ENCODE assay signal across 7 mouse cellular contexts in the genomic region with DNA sequence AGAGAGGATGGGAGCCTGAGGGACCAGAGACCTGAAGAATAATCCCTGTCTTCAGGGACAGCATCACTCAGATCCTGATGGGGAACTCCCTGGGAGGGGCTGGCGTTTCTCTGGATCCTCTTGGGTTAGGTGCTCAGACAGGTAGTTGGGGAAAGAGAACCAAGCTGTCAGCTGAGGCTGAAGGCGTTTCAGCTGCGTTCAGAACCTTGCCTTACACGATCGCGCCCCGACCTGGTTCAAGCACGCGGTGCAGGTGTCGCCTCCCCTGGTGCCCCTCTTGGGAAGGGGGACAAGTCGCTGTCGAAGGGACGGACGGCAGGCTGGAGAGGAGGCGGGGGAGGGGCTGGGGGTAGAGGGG. TPM values are rescaled to one million over a fixed set of nuclear protein-coding genes. Genes with fewer than 3 reads are reported as not detected.
DNase-seq lines count a peak whose midpoint lies in the region; ATAC-seq and TF ChIP-seq lines count a peak whose summit lies in the region.

No protein-coding gene starts in this region.

- peak; percentile 26 for TF ChIP-seq CTCF in lung, embryonic 14.5 days (IDR thresholded peaks at IDR 0.05; ENCODE audit: low read depth)

- no peaks in the 10 kb centered on the region for H3K9me3 ChIP-seq in lung, embryonic 14.5 days (ENCODE audit: low read depth, low read length)
- no peaks in the 10 kb centered on the region for H3K9me3 ChIP-seq in forebrain, embryonic 13.5 days (replicated peaks)
- H3K9me3 ChIP-seq in limb, embryonic 11.5 days (ENCODE audit: control insufficient read depth, low read length): no peaks in the 10 kb centered on the region
- no peaks in the 10 kb centered on the region for H3K9me3 ChIP-seq in stomach, embryonic 14.5 days (ENCODE audit: control insufficient read depth, low read depth, low read length)

- H3K27me3 ChIP-seq in lung, embryonic 14.5 days (ENCODE audit: insufficient read depth, low read length): peaks cover 46% of the 10 kb centered on the region
- peaks cover 38% of the 10 kb centered on the region for H3K27me3 ChIP-seq in forebrain, embryonic 13.5 days
- H3K27me3 ChIP-seq in limb, embryonic 11.5 days (ENCODE audit: control insufficient read depth, insufficient read depth, low read length): peaks cover 48% of the 10 kb centered on the region
- peaks cover 37% of the 10 kb centered on the region for H3K27me3 ChIP-seq in stomach, embryonic 14.5 days (ENCODE audit: control insufficient read depth, insufficient read depth, low read length)

- H3K36me3 ChIP-seq in lung, embryonic 14.5 days (ENCODE audit: insufficient read depth): no peaks in the 10 kb centered on the region
- H3K36me3 ChIP-seq in forebrain, embryonic 13.5 days (ENCODE audit: poor library complexity, severe bottlenecking): no peaks in the 10 kb centered on the region
- H3K36me3 ChIP-seq in limb, embryonic 11.5 days (ENCODE audit: control insufficient read depth, insufficient read depth, low read length): no peaks in the 10 kb centered on the region
- H3K36me3 ChIP-seq in stomach, embryonic 14.5 days (ENCODE audit: control insufficient read depth, insufficient read depth, low read length): no peaks in the 10 kb centered on the region

- WGBS in lung, embryonic 14.5 days: 4% methylated on average over 12 of the region's 15 CpGs
- 0% methylated on average over 12 of the region's 15 CpGs for WGBS in forebrain, embryonic 13.5 days
- WGBS in limb, embryonic 11.5 days: 3% methylated on average over 15 of the region's 15 CpGs
- WGBS in stomach, embryonic 14.5 days: 2% methylated on average over 14 of the region's 15 CpGs

- DNase-seq in lung, embryonic 14.5 days: no peak
- DNase-seq in lung, postnatal 10 days: no peak
- no peak for DNase-seq in limb, embryonic 11.5 days (ENCODE audit: low spot score)
- DNase-seq in kidney, postnatal 36 days: no peak
- no peak for DNase-seq in cerebellum, adult 9-10 months

- ATAC-seq in lung, embryonic 14.5 days (ENCODE audit: insufficient read depth): peak; percentile 16; the same call in 1 of the 2 replicates
- peak; percentile 62 for ATAC-seq in forebrain, embryonic 13.5 days
- ATAC-seq in limb, embryonic 11.5 days (ENCODE audit: insufficient number of reproducible peaks, low FRiP score, low TSS enrichment, low read depth): peak; percentile 28; the same call in 1 of the 2 replicates
- ATAC-seq in stomach, embryonic 14.5 days (ENCODE audit: insufficient number of reproducible peaks, insufficient read depth, low FRiP score, low read depth): no peak

- H3K4me2 ChIP-seq in lung, embryonic 14.5 days: peak overlapping the region; percentile 84
- peak overlapping the region; percentile 81 for H3K4me2 ChIP-seq in forebrain, embryonic 13.5 days
- H3K4me2 ChIP-seq in limb, embryonic 11.5 days (ENCODE audit: low read depth, severe bottlenecking): peak overlapping the region; percentile 85
- H3K4me2 ChIP-seq in stomach, embryonic 14.5 days (replicated peaks; ENCODE audit: low read depth, low read length): peak overlapping the region; percentile 87

- no peak overlapping the region for H3K27ac ChIP-seq in lung, embryonic 14.5 days (ENCODE audit: low read depth)
- H3K27ac ChIP-seq in forebrain, embryonic 13.5 days: no peak overlapping the region
- no peak overlapping the region for H3K27ac ChIP-seq in limb, embryonic 11.5 days (replicated peaks; ENCODE audit: low read depth, low read length)
- H3K27ac ChIP-seq in stomach, embryonic 14.5 days (ENCODE audit: low read length): no peak overlapping the region

- peak overlapping the region; percentile 51 for H3K4me3 ChIP-seq in lung, embryonic 14.5 days (ENCODE audit: low read depth, low read length)
- H3K4me3 ChIP-seq in forebrain, embryonic 13.5 days: peak overlapping the region; percentile 66
- H3K4me3 ChIP-seq in limb, embryonic 11.5 days (ENCODE audit: low read depth, low read length): peak overlapping the region; percentile 55
- H3K4me3 ChIP-seq in stomach, embryonic 14.5 days (ENCODE audit: low read depth, low read length): peak overlapping the region; percentile 49

- no peak overlapping the region for H3K9ac ChIP-seq in lung, embryonic 14.5 days
- peak overlapping the region; percentile 78 for H3K9ac ChIP-seq in forebrain, embryonic 13.5 days
- H3K9ac ChIP-seq in limb, embryonic 11.5 days (ENCODE audit: low read length): no peak overlapping the region; the same call in 1 of the 2 replicates
- no peak overlapping the region for H3K9ac ChIP-seq in stomach, embryonic 14.5 days (replicated peaks; ENCODE audit: low read depth, low read length)

- peaks cover 6% of the 10 kb centered on the region; the same call in 1 of the 2 replicates for H3K4me1 ChIP-seq in lung, embryonic 14.5 days (ENCODE audit: insufficient read depth)
- peaks cover 37% of the 10 kb centered on the region for H3K4me1 ChIP-seq in forebrain, embryonic 13.5 days
- peaks cover 12% of the 10 kb centered on the region for H3K4me1 ChIP-seq in limb, embryonic 11.5 days (ENCODE audit: control insufficient read depth, insufficient read depth, low read length)
- peaks cover 12% of the 10 kb centered on the region; the same call in 1 of the 2 replicates for H3K4me1 ChIP-seq in stomach, embryonic 14.5 days (ENCODE audit: control insufficient read depth, insufficient read depth, low read length)

RNA-seq across cellular contexts. Expression of a gene that starts 10.2 kb away (rescaled TPM):
- polyA plus RNA-seq in lung, embryonic 14.5 days (2014; fragmentation: Nextera tagmentation; extraction: Ambion mirVana): 0.41 and 0.54 TPM in 2 replicates
- polyA plus RNA-seq in forebrain, embryonic 13.5 days (2015; fragmentation: Nextera tagmentation; extraction: Ambion mirVana): 1.3 and 1.5 TPM in 2 replicates
- polyA plus RNA-seq in limb, embryonic 11.5 days (2014; fragmentation: Nextera tagmentation; extraction: Ambion mirVana): 0.99 and 1.3 TPM in 2 replicates
- 0.46 and 0.67 TPM in 2 replicates for polyA plus RNA-seq in stomach, embryonic 14.5 days (2014; fragmentation: Nextera tagmentation; extraction: Ambion mirVana)
